Mouse (Mus musculus): Measurements from ENCODE around the gene Zmiz1.

Gene Zmiz1

GRCm38 (mm10) chr14:25459016-25459393 lies at the start of gene Zmiz1:
Gene Zmiz1, plus strand, starts transcription at chr14:25459185.
- peak; percentile 73 to 80 for DNase-seq (ENCODE audit: low read depth in 2 of 2, low spot score in 2 of 2)

- no peak for DNase-seq (ENCODE audit: low read depth in 2 of 2, low spot score in 2 of 2)
These were observed 47.0 kb upstream of the Zmiz1 start for GRCm38 (mm10) chr14:25411848-25412527.

GRCm38 (mm10) chr14:25412811-25413210 lies 46.2 kb upstream of the Zmiz1 start:
- no peak for DNase-seq (ENCODE audit: low read depth in 2 of 2, low spot score in 2 of 2)

GRCm38 (mm10) chr14:25413510-25413909 lies 45.5 kb upstream of the Zmiz1 start:
- DNase-seq (ENCODE audit: low read depth in 2 of 2, low spot score in 2 of 2) = no peak

GRCm38 (mm10) chr14:25414115-25414514 lies 44.9 kb upstream of the Zmiz1 start:
- no peak for DNase-seq (ENCODE audit: low read depth in 2 of 2, low spot score in 2 of 2)

GRCm38 (mm10) chr14:25420001-25420690 lies 38.8 kb upstream of the Zmiz1 start:
- no peak for DNase-seq (ENCODE audit: low read depth in 2 of 2, low spot score in 2 of 2)

- DNase-seq (ENCODE audit: low read depth in 2 of 2, low spot score in 2 of 2) = no peak
These were observed 38.0 kb upstream of the Zmiz1 start for GRCm38 (mm10) chr14:25420987-25421386.

- peak; percentile 44 to 54 for DNase-seq (ENCODE audit: low read depth in 2 of 2, low spot score in 2 of 2)
These were observed 37.4 kb upstream of the Zmiz1 start for GRCm38 (mm10) chr14:25421596-25422001.

GRCm38 (mm10) chr14:25422946-25423345 lies 36.0 kb upstream of the Zmiz1 start:
- no peak for DNase-seq (ENCODE audit: low read depth in 2 of 2, low spot score in 2 of 2)

GRCm38 (mm10) chr14:25423721-25424443 lies 35.1 kb upstream of the Zmiz1 start:
- DNase-seq (ENCODE audit: low read depth in 2 of 2, low spot score in 2 of 2) = no peak

- DNase-seq (ENCODE audit: low read depth in 2 of 2, low spot score in 2 of 2) = no peak
These were observed 20.7 kb upstream of the Zmiz1 start for GRCm38 (mm10) chr14:25438255-25438654.

GRCm38 (mm10) chr14:25440116-25440515 lies 18.9 kb upstream of the Zmiz1 start:
- DNase-seq (ENCODE audit: low read depth in 2 of 2, low spot score in 2 of 2) = no peak

- no peak for DNase-seq (ENCODE audit: low read depth in 2 of 2, low spot score in 2 of 2)
These were observed 18.2 kb upstream of the Zmiz1 start for GRCm38 (mm10) chr14:25440777-25441176.

GRCm38 (mm10) chr14:25441469-25441868 lies 17.5 kb upstream of the Zmiz1 start:
- DNase-seq (ENCODE audit: low read depth in 2 of 2, low spot score in 2 of 2) = no peak

GRCm38 (mm10) chr14:25442676-25443075 lies 16.3 kb upstream of the Zmiz1 start:
- no peak for DNase-seq (ENCODE audit: low read depth in 2 of 2, low spot score in 2 of 2)

GRCm38 (mm10) chr14:25447136-25447775 lies 11.7 kb upstream of the Zmiz1 start:
- DNase-seq (ENCODE audit: low read depth in 2 of 2, low spot score in 2 of 2) = no peak

- no peak for DNase-seq (ENCODE audit: low read depth in 2 of 2, low spot score in 2 of 2)
These were observed 10.5 kb upstream of the Zmiz1 start for GRCm38 (mm10) chr14:25448471-25448870.

GRCm38 (mm10) chr14:25451099-25451667 lies 7.8 kb upstream of the Zmiz1 start:
- no peak for DNase-seq (ENCODE audit: low read depth in 2 of 2, low spot score in 2 of 2)

- DNase-seq (ENCODE audit: low read depth in 2 of 2, low spot score in 2 of 2) = no peak
These were observed 7.0 kb upstream of the Zmiz1 start for GRCm38 (mm10) chr14:25451699-25452632.

GRCm38 (mm10) chr14:25452633-25453025 lies 6.4 kb upstream of the Zmiz1 start:
- DNase-seq (ENCODE audit: low read depth in 2 of 2, low spot score in 2 of 2) = no peak
